Mouse (Mus musculus) midbrain, embryonic 15.5 days (tissue): ENCODE results near the gene Scube3. TPM values are rescaled to one million over a fixed set of nuclear protein-coding genes. Genes with fewer than 3 reads are reported as not detected.
A peak's percentile ranks its signal among the peaks of the same experiment; 100 is the strongest.

Experiments used
- ATAC-seq: fragments of 200-750 bp; cut with Nextera tagmentation; replicated peaks from 2 replicates; pipeline ENCODE4 v1.8.0; 2017; ENCODE audit warnings: moderate TSS enrichment
- H3K27ac ChIP-seq: fragments of 300-500 bp; sonication (generic); 2 replicates; pipeline ENCODE4 v1.5.1; 2015; ENCODE audit warnings: mild to moderate bottlenecking, inconsistent platforms
- H3K27me3 ChIP-seq: fragments of 300-500 bp; sonication (generic); replicated peaks from 2 replicates; pipeline ENCODE4 v1.6.1; 2015; ENCODE audit warnings: inconsistent platforms
- H3K36me3 ChIP-seq: fragments of 300-500 bp; sonication (generic); replicated peaks from 2 replicates; pipeline ENCODE4 v1.6.1; 2015; ENCODE audit warnings: inconsistent platforms
- H3K4me1 ChIP-seq: fragments of 300-500 bp; sonication (generic); 2 replicates; pipeline ENCODE4 v1.6.1; 2015; ENCODE audit warnings: inconsistent platforms
- H3K4me2 ChIP-seq: fragments of 300-500 bp; sonication (generic); 2 replicates; pipeline ENCODE4 v1.6.1; 2015; ENCODE audit warnings: inconsistent platforms, mild to moderate bottlenecking, moderate library complexity
- H3K4me3 ChIP-seq: fragments of 300-500 bp; sonication (generic); 2 replicates; pipeline ENCODE4 v1.5.1; 2015; ENCODE audit warnings: mild to moderate bottlenecking, inconsistent platforms
- H3K9ac ChIP-seq: fragments of 300-500 bp; sonication (generic); 2 replicates; pipeline ENCODE4 v1.6.1; 2015; ENCODE audit warnings: mild to moderate bottlenecking, inconsistent platforms
- H3K9me3 ChIP-seq: fragments of 300-500 bp; sonication (generic); 2 replicates; pipeline ENCODE4 v1.6.1; 2016; ENCODE audit warnings: inconsistent platforms
- WGBS: fragments of 180-500 bp; shearing (Covaris S2); methylation state at CpG from one replicate; pipeline ENCODE4 v1.1.7; 2015; ENCODE audit warnings: mixed read lengths; 5-methylcytosine and 5-hydroxymethylcytosine counted together
- polyA plus RNA-seq: library from polyadenylated mRNA; unstranded; fragments of >200 nt; fragmentation: Nextera tagmentation; extraction: Ambion mirVana; gene quantifications from 2 replicates; pipeline ENCODE4 v1.2.1, GENCODE M21; 2015

Scube3 gene
- polyA plus RNA-seq, 1 experiment from 2014 or later: 6.4 TPM

DNA sequence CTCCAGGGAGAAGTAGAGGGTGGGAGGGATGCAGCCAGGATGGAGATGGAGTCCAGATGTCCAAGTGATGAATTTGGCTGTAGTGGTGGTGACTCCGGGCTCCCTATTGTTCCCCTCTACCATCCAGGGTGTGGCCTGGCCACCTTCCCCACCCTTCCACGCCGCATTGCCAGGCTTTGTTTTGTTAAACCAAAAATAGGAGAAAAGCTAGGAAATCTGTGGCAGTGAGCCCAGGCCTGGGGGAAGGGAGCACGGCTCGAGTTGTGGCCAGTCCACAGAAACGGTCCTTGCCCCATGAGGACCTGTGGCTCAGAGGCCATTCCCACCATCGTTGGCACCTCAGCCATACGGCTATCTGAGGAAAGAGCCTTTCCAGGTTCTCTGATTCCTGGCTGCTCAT lies 13.0 kb downstream of the Scube3 start:
- 83% methylated on average over 8 of the region's 8 CpGs for WGBS
- Histone ChIP-seq H3K27ac (no peak overlapping the region), H3K4me3 (no peak overlapping the region), H3K9ac (no peak overlapping the region), H3K9me3 (no peaks in the 10 kb centered on the region), H3K36me3 (no peaks in the 10 kb centered on the region), H3K27me3 (no peaks in the 10 kb centered on the region), H3K4me1 (peaks cover 5% of the 10 kb centered on the region; the same call in 1 of the 2 replicates), H3K4me2 (no peak overlapping the region)
- ATAC-seq: no peak

DNA sequence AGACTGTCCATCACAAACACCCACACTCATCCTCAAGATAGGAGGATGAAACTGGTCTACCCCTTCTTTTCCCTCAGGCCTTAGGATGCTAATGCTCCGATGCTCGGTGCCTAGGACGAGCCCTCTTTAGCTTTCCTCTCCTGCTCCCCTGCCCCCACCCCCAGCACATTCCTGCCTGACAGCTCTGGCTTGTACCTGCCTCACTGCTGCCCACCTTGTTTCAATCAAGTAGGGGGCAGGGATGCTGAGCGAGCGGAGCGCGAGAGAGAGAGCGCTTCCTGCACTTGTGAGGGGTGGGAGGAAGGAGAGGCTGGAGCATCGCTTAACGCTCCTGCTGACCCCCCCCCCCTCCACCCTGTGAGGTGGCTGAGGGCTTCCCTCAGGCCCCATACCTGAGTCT lies 18.4 kb downstream of the Scube3 start:
- Histone ChIP-seq H3K27ac (no peak overlapping the region), H3K4me1 (peaks cover 8% of the 10 kb centered on the region; the same call in 1 of the 2 replicates), H3K9me3 (no peaks in the 10 kb centered on the region), H3K27me3 (no peaks in the 10 kb centered on the region), H3K9ac (no peak overlapping the region), H3K4me3 (no peak overlapping the region), H3K36me3 (0 out of 2 replicates have a peak, but pooled peaks cover 3% of the 10 kb centered on the region), H3K4me2 (no peak overlapping the region)
- no peak for ATAC-seq
- 32% methylated on average over 10 of the region's 10 CpGs for WGBS

- Histone ChIP-seq H3K4me1 (peaks cover 8% of the 10 kb centered on the region; the same call in 1 of the 2 replicates), H3K9ac (no peak overlapping the region), H3K27me3 (no peaks in the 10 kb centered on the region), H3K4me3 (no peak overlapping the region), H3K4me2 (no peak overlapping the region), H3K9me3 (no peaks in the 10 kb centered on the region), H3K27ac (no peak overlapping the region), H3K36me3 (0 out of 2 replicates have a peak, but pooled peaks cover 3% of the 10 kb centered on the region)
- no peak for ATAC-seq
- WGBS: 27% methylated on average over 11 of the region's 11 CpGs
Observed at GRCm38 (mm10) chr17:28161310-28161881, 19.5 kb downstream of the Scube3 start.

DNA sequence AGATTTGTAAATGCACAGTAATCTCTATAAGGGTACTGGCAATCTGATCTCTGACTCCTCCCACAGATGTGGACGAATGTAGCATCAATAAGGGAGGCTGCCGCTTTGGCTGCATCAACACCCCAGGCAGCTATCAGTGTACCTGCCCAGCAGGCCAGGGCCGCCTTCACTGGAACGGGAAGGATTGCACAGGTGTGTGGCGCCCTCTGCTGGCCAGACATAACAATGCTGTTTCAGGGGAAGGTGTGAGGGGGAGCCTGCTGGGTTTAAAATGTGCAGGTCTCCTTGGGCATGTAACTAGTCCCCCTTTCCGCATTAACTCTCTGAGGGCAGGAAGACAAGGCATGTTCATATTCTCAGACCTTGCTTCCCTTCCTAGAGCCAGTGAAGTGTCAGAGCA lies 21.7 kb downstream of the Scube3 start:
- WGBS: 12% methylated on average over 6 of the region's 6 CpGs
- H3K9me3 ChIP-seq: no peaks in the 10 kb centered on the region
- H3K4me1 ChIP-seq: 0 out of 2 replicates have a peak, but pooled peaks cover 3% of the 10 kb centered on the region
- no peak; the same call in 1 of the 2 replicates for ATAC-seq
- no peaks in the 10 kb centered on the region for H3K27me3 ChIP-seq
- no peak overlapping the region for H3K9ac ChIP-seq
- no peak overlapping the region for H3K27ac ChIP-seq
- H3K4me3 ChIP-seq: no peak overlapping the region
- peaks cover 9% of the 10 kb centered on the region; the same call in 1 of the 2 replicates for H3K36me3 ChIP-seq
- no peak overlapping the region for H3K4me2 ChIP-seq

DNA sequence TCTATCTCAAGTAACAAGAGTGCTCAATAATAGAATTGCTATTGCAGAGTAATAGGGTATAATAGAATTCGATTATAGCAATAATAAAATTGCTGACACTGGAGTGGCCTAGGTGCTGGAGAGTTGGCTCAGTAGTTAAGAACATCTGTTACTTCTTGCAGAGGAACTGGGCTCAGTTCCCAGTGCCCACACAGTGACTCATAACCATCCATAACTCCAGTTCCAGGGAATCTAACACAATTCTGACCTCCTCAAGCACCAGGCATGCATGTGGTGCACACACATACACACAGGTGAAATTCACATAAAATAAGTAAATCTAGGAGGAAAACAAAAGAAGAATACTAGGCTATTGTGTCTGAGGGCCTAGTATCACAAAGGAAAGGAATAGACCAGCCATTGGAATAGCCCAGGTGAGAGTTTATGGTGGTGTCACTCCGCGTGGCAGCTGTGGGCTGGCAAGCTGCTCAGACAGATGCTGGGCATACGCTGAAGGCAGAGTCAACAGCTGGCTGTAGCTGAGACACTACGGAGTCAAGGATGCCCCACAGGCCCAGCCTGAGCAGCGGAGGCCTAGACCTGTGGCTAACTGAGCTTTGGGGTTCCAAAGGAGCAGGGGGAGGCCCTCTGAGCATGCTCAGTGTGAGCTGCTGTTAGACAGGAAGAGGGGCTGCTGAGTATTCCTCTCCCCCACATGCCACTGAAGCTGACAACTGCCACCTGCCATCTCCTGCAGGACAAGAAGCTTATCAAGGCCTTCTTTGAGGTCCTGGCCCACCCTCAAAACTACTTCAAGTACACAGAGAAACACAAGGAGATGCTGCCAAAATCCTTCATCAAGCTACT lies 28.7 kb downstream of the Scube3 start:
- H3K4me1 ChIP-seq: peaks cover 10% of the 10 kb centered on the region
- no peaks in the 10 kb centered on the region for H3K9me3 ChIP-seq
- no peaks in the 10 kb centered on the region for H3K27me3 ChIP-seq
- no peak overlapping the region for H3K4me2 ChIP-seq
- ATAC-seq: no peak
- 89% methylated on average over 6 of the region's 6 CpGs for WGBS
- no peak overlapping the region for H3K9ac ChIP-seq
- H3K36me3 ChIP-seq: peaks cover 11% of the 10 kb centered on the region; the same call in 1 of the 2 replicates
- no peak overlapping the region for H3K4me3 ChIP-seq
- no peak overlapping the region for H3K27ac ChIP-seq

- H3K27me3 ChIP-seq: no peaks in the 10 kb centered on the region
- no peak for ATAC-seq
- WGBS: 73% methylated on average over 9 of the region's 9 CpGs
- no peak overlapping the region for H3K4me3 ChIP-seq
- H3K27ac ChIP-seq: no peak overlapping the region
- H3K4me1 ChIP-seq: peaks cover 20% of the 10 kb centered on the region
- no peaks in the 10 kb centered on the region for H3K9me3 ChIP-seq
- H3K4me2 ChIP-seq: no peak overlapping the region
- peaks cover 7% of the 10 kb centered on the region; the same call in 1 of the 2 replicates for H3K36me3 ChIP-seq
- H3K9ac ChIP-seq: no peak overlapping the region
Observed at GRCm38 (mm10) chr17:28172690-28173089, 30.7 kb downstream of the Scube3 start.

GRCm38 (mm10) chr17:28176775-28177539 lies 35.0 kb downstream of the Scube3 start, which contains the start of gene Zfp523:
Zfp523 (plus strand) TSS chr17:28177129.
- WGBS: under 1% methylated on average over 80 of the region's 82 CpGs
- Histone ChIP-seq H3K4me3 (peak within 1 kb of the TSS; percentile 78), H3K27me3 (no peaks in the 10 kb centered on the region), H3K4me1 (peaks cover 47% of the 10 kb centered on the region), H3K9me3 (no peaks in the 10 kb centered on the region), H3K4me2 (peak within 1 kb of the TSS; percentile 88), H3K9ac (peak within 1 kb of the TSS; percentile 96), H3K36me3 (no peaks in the 10 kb centered on the region), H3K27ac (peak within 1 kb of the TSS; percentile 95)
- peak; percentile 86 for ATAC-seq

DNA sequence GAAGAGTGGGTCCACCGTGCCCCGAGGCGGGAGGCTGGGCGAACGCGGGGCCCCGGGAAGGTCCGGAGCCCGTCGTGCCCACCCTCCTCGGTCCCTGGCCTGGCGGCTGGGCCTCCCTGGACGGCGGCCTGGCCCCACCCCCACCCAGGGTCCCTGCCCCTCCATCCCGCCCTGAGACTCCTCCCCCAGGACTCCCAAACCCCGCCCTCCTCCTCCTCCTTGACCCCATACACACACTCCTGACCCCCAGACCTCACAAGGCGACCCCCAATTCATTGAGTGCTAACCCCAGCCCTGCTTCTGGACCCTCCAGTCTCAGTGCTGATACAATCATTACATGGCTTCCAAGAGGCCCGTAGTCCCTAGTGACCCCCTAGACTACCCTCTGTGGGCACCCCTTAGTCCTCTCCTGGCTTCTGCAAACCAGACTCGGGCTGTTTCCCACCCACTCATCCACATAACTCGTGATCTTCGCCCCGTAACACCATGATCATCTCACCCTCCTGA lies 35.7 kb downstream of the Scube3 start:
- Histone ChIP-seq H3K4me1 (peaks cover 54% of the 10 kb centered on the region), H3K9ac (peak overlapping the region; percentile 96), H3K9me3 (no peaks in the 10 kb centered on the region), H3K4me3 (peak overlapping the region; percentile 78), H3K27ac (peak overlapping the region; percentile 95), H3K27me3 (no peaks in the 10 kb centered on the region), H3K36me3 (no peaks in the 10 kb centered on the region), H3K4me2 (peak overlapping the region; percentile 88)
- peak; percentile 73 for ATAC-seq
- WGBS: 8% methylated on average over 22 of the region's 22 CpGs

- no peaks in the 10 kb centered on the region for H3K9me3 ChIP-seq
- H3K36me3 ChIP-seq: no peaks in the 10 kb centered on the region
- no peak for ATAC-seq
- H3K9ac ChIP-seq: no peak overlapping the region
- no peaks in the 10 kb centered on the region for H3K27me3 ChIP-seq
- no peak overlapping the region for H3K4me2 ChIP-seq
- H3K4me1 ChIP-seq: peaks cover 50% of the 10 kb centered on the region
- no peak overlapping the region for H3K27ac ChIP-seq
- WGBS: 41% methylated on average over 4 of the region's 4 CpGs
- no peak overlapping the region for H3K4me3 ChIP-seq
Observed at GRCm38 (mm10) chr17:28180331-28180730, 38.4 kb downstream of the Scube3 start.

- no peaks in the 10 kb centered on the region for H3K36me3 ChIP-seq
- no peak overlapping the region for H3K9ac ChIP-seq
- 87% methylated on average over 15 of the region's 15 CpGs for WGBS
- no peak overlapping the region for H3K4me2 ChIP-seq
- no peak for ATAC-seq
- H3K4me3 ChIP-seq: no peak overlapping the region
- H3K27ac ChIP-seq: no peak overlapping the region
- no peaks in the 10 kb centered on the region for H3K27me3 ChIP-seq
- H3K9me3 ChIP-seq: no peaks in the 10 kb centered on the region
- peaks cover 43% of the 10 kb centered on the region for H3K4me1 ChIP-seq
Observed at GRCm38 (mm10) chr17:28180783-28181544, 39.0 kb downstream of the Scube3 start.

GRCm38 (mm10) chr17:28184971-28185638 lies 43.2 kb downstream of the Scube3 start:
- no peak overlapping the region; the same call in 1 of the 2 replicates for H3K27ac ChIP-seq

More at GRCm38 (mm10) chr17:28184971-28185638, 43.2 kb downstream of the Scube3 start:
- Histone ChIP-seq H3K9me3 (no peaks in the 10 kb centered on the region), H3K4me2 (no peak overlapping the region), H3K4me1 (peaks cover 15% of the 10 kb centered on the region; the same call in 1 of the 2 replicates), H3K27me3 (no peaks in the 10 kb centered on the region), H3K9ac (no peak overlapping the region), H3K36me3 (0 out of 2 replicates have a peak, but pooled peaks cover 4% of the 10 kb centered on the region), H3K4me3 (no peak overlapping the region)
- 85% methylated on average over 7 of the region's 7 CpGs for WGBS
- ATAC-seq: no peak
